12 mouse cellular contexts compared by ENCODE assay signal in genomic region chr7:79496816-79497328, GRCm38 (mm10). TPM values are rescaled to one million over a fixed set of nuclear protein-coding genes. Genes with fewer than 3 reads are reported as not detected.
DNase-seq lines count a peak whose midpoint lies in the region; ATAC-seq and TF ChIP-seq lines count a peak whose summit lies in the region.
"Had no signal": no experiment of that assay in that cellular context is flagged by ENCODE, and none has a peak within 500 bp of the region (broad histone marks: within the 10 kb centered on the region; RNA-seq: fewer than 3 reads in every experiment).

No protein-coding gene starts in this region.

- H3K27me3 ChIP-seq in forebrain, embryonic 15.5 days = no peaks in the 10 kb centered on the region
- peaks cover 100% of the 10 kb centered on the region for H3K27me3 ChIP-seq in midbrain, embryonic 10.5 days (ENCODE audit: low read depth, poor library complexity, severe bottlenecking)
- H3K27me3 ChIP-seq in neural tube, embryonic 13.5 days = peaks cover 55% of the 10 kb centered on the region
- H3K27me3 ChIP-seq in lung, postnatal 0 days (replicated peaks; ENCODE audit: insufficient read depth, low read length) = peaks cover 73% of the 10 kb centered on the region

- H3K36me3 ChIP-seq in forebrain, embryonic 15.5 days = no peaks in the 10 kb centered on the region
- H3K36me3 ChIP-seq in midbrain, embryonic 10.5 days = no peaks in the 10 kb centered on the region
- no peaks in the 10 kb centered on the region for H3K36me3 ChIP-seq in neural tube, embryonic 13.5 days
- no peaks in the 10 kb centered on the region for H3K36me3 ChIP-seq in lung, postnatal 0 days (ENCODE audit: insufficient read depth, low read length)

- peaks cover 30% of the 10 kb centered on the region for H3K4me1 ChIP-seq in forebrain, embryonic 15.5 days
- H3K4me1 ChIP-seq in midbrain, embryonic 10.5 days = peaks cover 62% of the 10 kb centered on the region
- peaks cover 39% of the 10 kb centered on the region for H3K4me1 ChIP-seq in neural tube, embryonic 13.5 days (replicated peaks)
- no peaks in the 10 kb centered on the region for H3K4me1 ChIP-seq in lung, postnatal 0 days (ENCODE audit: insufficient read depth, low read depth, low read length)

- no peak for ATAC-seq in forebrain, embryonic 15.5 days (replicated peaks)
- ATAC-seq in neural tube, embryonic 13.5 days (ENCODE audit: low read depth) = no peak
- no peak for ATAC-seq in lung, postnatal 0 days

- peak overlapping the region; percentile 98 for H3K27ac ChIP-seq in forebrain, embryonic 15.5 days (replicated peaks)
- H3K27ac ChIP-seq in midbrain, embryonic 10.5 days (replicated peaks) = peak overlapping the region; percentile 86
- H3K27ac ChIP-seq in neural tube, embryonic 13.5 days (replicated peaks) = peak overlapping the region; percentile 99
- no peak overlapping the region for H3K27ac ChIP-seq in lung, postnatal 0 days (ENCODE audit: low read length)
- H3K27ac ChIP-seq: liver, embryonic 14.5 days had no signal

- no peak for TF ChIP-seq EP300 in lung, postnatal 0 days (IDR thresholded peaks at IDR 0.05)

- DNase-seq in embryo, embryonic 10.5 days (ENCODE audit: low spot score) = peak; percentile 41
- no peak for DNase-seq in embryo, embryonic 10 days (ENCODE audit: low spot score)
- no peak for DNase-seq in midbrain, embryonic 10.5 days (ENCODE audit: low spot score)
- DNase-seq in lung, postnatal 0 days (ENCODE audit: low spot score) = no peak
- DNase-seq in spleen, postnatal 36 days (ENCODE audit: low spot score in 2 of 2) = no peak
- DNase-seq in c-Kit-positive CD71-positive TER-119-positive erythroid progenitor cells, embryonic 14.5 days (ENCODE audit: low spot score) = no peak
- DNase-seq: heart, adult 11 months; kidney, adult 2 months; thymus, adult 2 months had no signal

- peak overlapping the region; percentile 92 for H3K4me2 ChIP-seq in forebrain, embryonic 15.5 days (replicated peaks)
- peak overlapping the region; percentile 89 for H3K4me2 ChIP-seq in neural tube, embryonic 13.5 days
- H3K4me2 ChIP-seq in lung, postnatal 0 days (replicated peaks; ENCODE audit: low read depth, low read length) = no peak overlapping the region

- peak overlapping the region; percentile 100 for H3K9ac ChIP-seq in forebrain, embryonic 15.5 days (replicated peaks)
- H3K9ac ChIP-seq in neural tube, embryonic 13.5 days = peak overlapping the region; percentile 67
- H3K9ac ChIP-seq in lung, postnatal 0 days (replicated peaks; ENCODE audit: low read depth) = no peak overlapping the region
- H3K9ac ChIP-seq: liver, embryonic 14.5 days had no signal

- WGBS in forebrain, embryonic 15.5 days = 6% methylated on average over 9 of the region's 9 CpGs
- 1% methylated on average over 9 of the region's 9 CpGs for WGBS in midbrain, embryonic 10.5 days
- WGBS in neural tube, embryonic 13.5 days = 4% methylated on average over 9 of the region's 9 CpGs
- 13% methylated on average over 9 of the region's 9 CpGs for WGBS in lung, postnatal 0 days

- H3K4me3 ChIP-seq in forebrain, embryonic 15.5 days = peak overlapping the region; percentile 85
- peak overlapping the region; percentile 45 for H3K4me3 ChIP-seq in midbrain, embryonic 10.5 days
- peak overlapping the region; percentile 32 for H3K4me3 ChIP-seq in neural tube, embryonic 13.5 days
- no peak overlapping the region for H3K4me3 ChIP-seq in lung, postnatal 0 days (ENCODE audit: low read depth, low read length)

- no peak for TF ChIP-seq CTCF in lung, postnatal 0 days (IDR thresholded peaks at IDR 0.05)

- no peaks in the 10 kb centered on the region for H3K9me3 ChIP-seq in forebrain, embryonic 15.5 days
- H3K9me3 ChIP-seq in midbrain, embryonic 10.5 days (replicated peaks) = no peaks in the 10 kb centered on the region
- no peaks in the 10 kb centered on the region for H3K9me3 ChIP-seq in neural tube, embryonic 13.5 days
- no peaks in the 10 kb centered on the region for H3K9me3 ChIP-seq in lung, postnatal 0 days (ENCODE audit: low read length)

RNA-seq across cellular contexts. Expression of gene Polg, which starts 30.7 kb away (rescaled TPM):
- polyA plus RNA-seq in forebrain, embryonic 15.5 days (2015; fragmentation: Nextera tagmentation; extraction: Ambion mirVana) = 32.9 and 35.8 TPM in 2 replicates
- polyA plus RNA-seq in midbrain, embryonic 10.5 days (2016; fragmentation: Nextera tagmentation; extraction: Ambion mirVana) = 41.3 and 43.2 TPM in 2 replicates
- polyA plus RNA-seq in neural tube, embryonic 13.5 days (2015; fragmentation: Nextera tagmentation; extraction: Ambion mirVana) = 28.2 and 28.6 TPM in 2 replicates
- polyA plus RNA-seq in lung, postnatal 0 days (2015; fragmentation: Nextera tagmentation; extraction: Ambion mirVana) = 32.3 and 39.9 TPM in 2 replicates
